Mouse (Mus musculus): ENCODE data around the gene Nin.

Gene Nin

GRCm38 (mm10) chr12:70084198-70084597 lies 29.3 kb downstream of the Nin start:
- DNase-seq (ENCODE audit: extremely low read depth, insufficient read length, low spot score): no peak

GRCm38 (mm10) chr12:70083737-70084136 lies 29.8 kb downstream of the Nin start:
- no peak for DNase-seq (ENCODE audit: extremely low read depth, insufficient read length, low spot score)

- no peak for DNase-seq (ENCODE audit: extremely low read depth, insufficient read length, low spot score)
Measured at GRCm38 (mm10) chr12:70082935-70083532, 30.5 kb downstream of the Nin start.

- no peak for DNase-seq (ENCODE audit: extremely low read depth, insufficient read length, low spot score)
Measured at GRCm38 (mm10) chr12:70082485-70082884, 31.0 kb downstream of the Nin start.

- DNase-seq (ENCODE audit: extremely low read depth, insufficient read length, low spot score): no peak
Measured at GRCm38 (mm10) chr12:70078471-70079025, 35.0 kb downstream of the Nin start.

DNA sequence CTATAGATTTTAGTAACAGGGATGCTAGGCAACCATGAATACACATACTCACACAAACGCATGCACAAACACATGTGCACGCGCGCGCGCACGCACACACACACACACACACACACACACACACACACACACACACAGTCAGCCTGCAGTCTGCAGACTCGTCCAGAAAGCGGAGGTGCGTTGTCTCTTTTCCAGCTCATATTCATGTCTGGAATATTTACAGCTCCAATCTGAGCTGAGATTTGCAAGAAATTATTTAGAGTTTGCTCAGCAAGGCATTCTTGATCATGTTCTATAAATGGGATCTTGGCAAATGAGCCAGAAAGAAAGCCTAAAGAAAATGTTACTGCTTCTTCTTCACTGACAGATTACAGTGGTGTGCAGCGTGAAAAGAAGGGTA lies 37.0 kb downstream of the Nin start:
- no peak for DNase-seq (ENCODE audit: extremely low read depth, insufficient read length, low spot score)

DNA sequence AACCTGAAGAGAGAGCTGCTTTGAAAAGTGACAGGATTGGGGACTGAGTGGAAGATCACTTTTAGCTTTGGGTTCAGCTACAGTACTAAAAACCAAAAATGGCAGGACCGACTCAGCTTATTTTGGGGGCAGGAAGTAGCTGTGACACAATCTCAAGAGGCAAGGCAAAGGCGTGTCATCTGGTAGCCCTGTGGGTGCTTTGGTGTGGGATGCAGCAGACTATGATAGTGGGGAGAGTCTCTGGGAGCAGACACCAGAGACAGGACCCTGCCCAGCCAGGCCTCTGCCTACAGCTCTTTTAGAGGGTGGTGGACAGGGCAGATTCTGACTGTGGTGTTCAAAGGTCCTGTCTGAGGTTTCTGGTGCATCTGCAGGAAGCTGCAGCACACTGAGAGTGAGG lies 38.5 kb downstream of the Nin start:
- DNase-seq (ENCODE audit: extremely low read depth, insufficient read length, low spot score): no peak

GRCm38 (mm10) chr12:70070888-70071287 lies 42.6 kb downstream of the Nin start:
- no peak for DNase-seq (ENCODE audit: extremely low read depth, insufficient read length, low spot score)

GRCm38 (mm10) chr12:70070306-70070705 lies 43.2 kb downstream of the Nin start:
- no peak for DNase-seq (ENCODE audit: extremely low read depth, insufficient read length, low spot score)

DNA sequence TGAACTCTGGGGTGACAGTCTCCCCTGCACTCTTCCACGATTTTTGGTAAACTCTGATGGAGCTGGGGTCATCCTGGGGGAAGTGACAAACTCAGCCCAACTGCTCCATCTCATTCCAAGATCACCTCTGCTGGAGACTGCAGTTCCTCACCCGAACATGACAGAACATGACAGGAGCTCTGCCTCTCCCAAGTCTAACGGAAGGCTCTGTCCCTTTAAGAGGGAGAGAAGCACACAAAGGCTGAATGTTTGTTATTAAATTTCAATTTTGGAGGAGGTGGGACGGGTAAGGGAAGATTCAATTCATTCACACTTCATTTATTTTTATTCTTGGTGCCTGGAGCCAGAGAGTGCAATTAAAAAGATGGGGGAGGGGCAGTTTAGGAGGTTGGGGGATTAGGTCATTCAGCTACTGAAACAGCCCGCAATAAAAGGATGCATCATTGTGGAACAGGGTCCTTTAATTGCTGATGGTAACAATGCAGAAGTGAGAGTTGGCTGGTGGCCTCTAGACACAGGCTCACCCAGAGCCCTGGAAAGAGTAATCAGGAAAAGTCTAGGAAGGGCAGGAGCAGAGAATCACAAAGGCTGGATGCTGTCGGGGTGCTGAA lies 44.8 kb downstream of the Nin start:
- no peak for DNase-seq (ENCODE audit: extremely low read depth, insufficient read length, low spot score)

GRCm38 (mm10) chr12:70067849-70068248 lies 45.7 kb downstream of the Nin start:
- DNase-seq (ENCODE audit: extremely low read depth, insufficient read length, low spot score): no peak

GRCm38 (mm10) chr12:70062114-70062513 lies 51.4 kb downstream of the Nin start:
- DNase-seq (ENCODE audit: extremely low read depth, insufficient read length, low spot score): no peak

DNA sequence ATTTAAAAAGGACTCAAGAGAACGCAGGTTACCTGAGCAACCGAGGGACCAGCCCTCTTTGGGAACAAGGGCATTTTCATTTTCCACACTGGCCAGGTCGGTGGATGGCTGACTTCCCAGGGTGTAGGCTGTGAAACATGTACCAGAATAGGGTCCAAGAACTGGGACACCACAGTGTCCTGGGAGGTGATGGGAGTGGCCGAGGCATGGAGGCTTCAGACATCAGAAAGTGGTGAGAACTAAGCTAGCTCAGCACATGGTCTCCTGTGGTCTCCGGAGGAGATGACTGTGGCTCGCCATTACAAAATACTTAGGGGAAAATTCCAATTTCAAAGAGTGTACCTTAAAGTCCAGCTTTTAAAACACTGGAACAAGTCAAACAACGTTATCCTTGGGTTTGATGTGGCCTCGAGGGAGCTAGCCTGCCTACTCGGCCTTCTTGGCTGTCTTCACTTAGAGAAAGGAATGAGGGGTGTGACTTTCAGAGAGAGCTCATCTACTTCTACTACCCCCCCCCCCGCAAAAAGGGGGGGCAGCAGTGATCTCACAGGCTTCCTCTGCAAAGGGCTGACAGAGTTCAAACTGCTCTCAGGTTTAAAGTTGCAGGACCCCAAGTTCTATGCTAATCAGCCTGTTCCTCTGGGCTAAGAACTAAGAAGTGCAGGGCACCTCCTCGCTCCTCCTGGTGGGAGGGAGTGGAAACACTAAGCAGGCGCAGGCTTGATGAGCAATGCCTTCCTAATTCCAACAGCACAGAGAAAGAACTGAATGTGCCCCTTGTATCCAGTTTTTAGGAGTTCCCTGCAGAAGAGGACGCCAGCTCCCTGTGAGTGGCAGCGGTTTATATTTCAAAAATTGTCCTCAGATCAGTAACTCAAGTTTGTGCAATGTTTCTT lies 54.3 kb downstream of the Nin start:
- no peak for DNase-seq (ENCODE audit: extremely low read depth, insufficient read length, low spot score)

GRCm38 (mm10) chr12:70050699-70051098 lies 62.8 kb downstream of the Nin start:
- no peak for DNase-seq (ENCODE audit: extremely low read depth, insufficient read length, low spot score)

DNA sequence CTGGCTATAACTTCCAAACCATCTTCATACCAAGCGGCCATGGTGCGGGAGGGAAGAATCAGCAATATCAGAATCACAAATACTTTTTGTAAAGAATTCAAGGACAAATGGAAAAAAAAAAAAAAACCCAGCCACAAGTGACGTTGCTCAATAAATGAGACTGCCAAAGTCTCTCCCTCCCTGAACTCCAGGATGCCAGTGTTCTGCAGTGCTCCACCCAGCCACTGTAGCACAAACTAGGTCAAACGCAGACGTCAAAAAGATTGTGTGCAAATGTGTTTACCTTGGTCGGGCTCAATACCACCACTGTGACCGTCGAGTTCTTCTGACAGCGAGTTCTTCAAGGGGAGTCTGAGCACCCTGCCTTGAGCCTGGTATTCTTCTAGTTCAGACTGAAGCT lies 64.8 kb downstream of the Nin start:
- DNase-seq (ENCODE audit: extremely low read depth, insufficient read length, low spot score): no peak

DNA sequence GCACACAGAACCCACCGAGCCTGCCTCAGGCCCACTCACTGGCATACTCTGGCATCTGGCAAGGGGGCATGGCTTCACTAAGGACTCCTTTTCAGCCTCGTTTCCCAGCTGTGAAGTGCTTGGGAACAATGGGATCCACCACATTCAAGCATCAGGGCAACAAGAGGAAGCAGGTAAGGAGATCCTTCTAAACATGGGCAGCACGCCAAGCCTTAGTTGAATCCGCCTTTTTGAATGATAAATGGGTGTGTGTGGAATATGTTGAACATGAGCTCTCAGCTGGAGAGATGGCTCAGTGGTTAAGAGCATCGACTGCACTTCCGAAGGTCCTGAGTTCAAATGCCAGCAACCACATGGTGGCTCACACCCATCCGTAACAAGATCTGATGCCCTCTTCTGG lies 66.2 kb downstream of the Nin start:
- DNase-seq (ENCODE audit: extremely low read depth, insufficient read length, low spot score): no peak

DNA sequence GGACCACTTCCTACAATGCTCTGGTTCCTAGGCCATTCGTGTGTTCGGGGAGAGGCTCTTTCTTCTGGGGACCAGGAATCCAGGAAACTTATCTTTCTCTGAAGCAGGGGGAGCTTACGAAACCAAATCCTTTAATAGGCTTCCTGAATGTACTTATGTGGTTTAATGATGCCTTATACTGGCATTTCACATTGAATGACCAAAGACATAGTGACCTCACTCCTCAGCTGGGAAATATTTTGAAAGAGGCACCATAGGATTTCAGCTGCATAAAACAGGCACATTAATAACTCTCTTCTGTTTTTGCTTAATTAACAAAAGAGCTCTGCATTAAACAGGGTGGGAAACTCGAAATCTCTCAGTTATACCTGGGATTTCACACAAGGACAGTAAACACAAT lies 69.2 kb downstream of the Nin start:
- DNase-seq (ENCODE audit: extremely low read depth, insufficient read length, low spot score): no peak

DNA sequence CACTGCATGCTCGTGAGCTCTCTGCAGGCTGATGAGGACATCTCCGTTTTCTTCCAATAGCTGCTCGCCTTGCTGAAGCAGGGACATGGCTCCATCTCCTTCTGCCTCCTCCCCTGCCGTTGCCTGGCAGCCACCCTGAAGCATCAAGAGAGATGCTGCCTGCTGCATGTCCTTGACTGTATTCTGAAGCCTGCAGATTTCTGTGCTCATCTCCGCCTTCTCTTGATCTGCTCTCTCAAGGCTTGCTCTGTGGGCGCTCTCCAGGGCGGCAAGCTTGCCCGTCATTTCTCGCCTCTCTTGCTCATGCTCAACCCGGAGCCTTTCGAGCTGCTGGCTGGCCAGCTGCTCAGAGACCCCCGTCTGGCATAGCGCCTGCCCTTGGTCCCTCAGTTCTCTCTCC lies 70.1 kb downstream of the Nin start:
- DNase-seq (ENCODE audit: extremely low read depth, insufficient read length, low spot score): no peak

DNA sequence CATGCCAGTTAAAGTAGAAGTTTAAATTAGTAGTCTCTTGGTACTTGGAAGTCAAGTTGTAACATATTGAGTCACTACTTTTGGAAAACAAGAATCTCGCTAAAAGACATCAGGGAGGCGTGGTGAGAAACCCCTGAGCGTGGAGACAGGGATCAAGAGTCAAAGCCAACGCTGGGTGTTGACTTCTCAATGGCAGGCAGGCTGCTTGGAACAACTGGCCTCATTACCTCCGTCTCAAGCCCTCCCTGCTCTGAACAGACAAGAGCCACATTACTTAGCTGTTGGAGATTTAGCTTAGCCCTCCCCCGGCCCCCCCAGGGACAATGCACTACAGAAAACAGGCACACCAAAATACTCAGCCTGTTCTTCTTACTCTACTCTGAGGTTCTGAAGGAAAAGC lies 72.5 kb downstream of the Nin start:
- no peak for DNase-seq (ENCODE audit: extremely low read depth, insufficient read length, low spot score)

GRCm38 (mm10) chr12:70036722-70037305 lies 76.7 kb downstream of the Nin start:
- no peak for DNase-seq (ENCODE audit: extremely low read depth, insufficient read length, low spot score)

GRCm38 (mm10) chr12:70026233-70026632 lies 87.3 kb downstream of the Nin start:
- no peak for DNase-seq (ENCODE audit: extremely low read depth, insufficient read length, low spot score)

Data from 3134 (cell line).